Mouse (Mus musculus) CD4-positive, CD25-positive, alpha-beta regulatory T cell, adult 4 months (primary cell): ENCODE results near the gene Tgif2. TPM values are rescaled to one million over a fixed set of nuclear protein-coding genes. Genes with fewer than 3 reads are reported as not detected.

Experiments
- polyA plus RNA-seq, 2 experiments: library from polyadenylated mRNA; unstranded; fragments of 100-300 nt; shearing (Covaris generic); gene quantifications; one replicate each; pipeline ENCODE4 v1.2.1; 2017

Tgif2 gene
- polyA plus RNA-seq, 2 experiments from 2014 or later: 10.4 to 14.6 TPM

Other genes starting within 250 kb of the Tgif2 start
- gene Dlgap4, start 226.3 kb upstream of the Tgif2 start, polyA plus RNA-seq: 100 to 1,000 TPM in 1 of 2 experiments, 10 to 100 TPM in 1; 71.7 to 109 TPM
- not detected for gene Myl9, start 64.6 kb upstream of the Tgif2 start, polyA plus RNA-seq
- 10 to 100 TPM; 25.0 to 27.3 TPM for gene 4930518I15Rik, start 17.9 kb downstream of the Tgif2 start, polyA plus RNA-seq
- gene Rab5if, start 23.1 kb downstream of the Tgif2 start, polyA plus RNA-seq: 1 to 10 TPM; 5.1 to 5.4 TPM
- 10 to 100 TPM; 68.5 to 86.7 TPM for gene Sla2, start 47.2 kb downstream of the Tgif2 start, polyA plus RNA-seq
- 100 to 1,000 TPM; 155 to 181 TPM for gene Ndrg3, start 152.0 kb downstream of the Tgif2 start, polyA plus RNA-seq
- gene Dsn1, start 167.1 kb downstream of the Tgif2 start, polyA plus RNA-seq: 10 to 100 TPM; 10.8 to 16.6 TPM
- gene Soga1, start 239.2 kb downstream of the Tgif2 start, polyA plus RNA-seq: under 1 TPM in 1 of 2 experiments, not detected in 1; 0.16 TPM
- gene Tldc2, start 247.0 kb downstream of the Tgif2 start, polyA plus RNA-seq: not detected